ENCODE assay signal across 15 mouse cellular contexts in the genomic region with DNA sequence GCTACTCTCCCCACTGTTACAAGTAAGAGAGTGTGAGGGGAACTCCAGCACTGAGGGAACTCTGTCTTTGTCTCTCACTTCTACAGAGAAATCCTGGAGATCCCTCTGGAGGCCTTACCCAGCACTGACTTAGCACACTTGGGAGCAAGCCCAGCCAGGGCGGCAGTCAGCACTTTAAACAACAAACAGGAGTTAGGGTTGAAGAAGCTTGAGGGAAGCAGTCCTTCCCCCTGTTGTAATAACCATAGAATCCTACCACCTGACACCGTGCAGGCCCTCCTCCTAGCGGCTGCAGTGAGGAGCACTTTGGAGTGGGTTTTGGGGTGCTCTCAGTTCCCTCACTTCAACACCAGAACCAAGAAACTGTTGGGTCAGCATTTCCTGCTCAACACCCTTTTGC.
DNase-seq lines count a peak whose midpoint lies in the region; ATAC-seq and TF ChIP-seq lines count a peak whose summit lies in the region.
"Had no signal": no experiment of that assay in that cellular context is flagged by ENCODE, and none has a peak within 500 bp of the region (broad histone marks: within the 10 kb centered on the region; RNA-seq: fewer than 3 reads in every experiment).

No protein-coding gene starts in this region.

- WGBS in lung, postnatal 0 days = 62% methylated on average over 3 of the region's 3 CpGs
- 84% methylated on average over 3 of the region's 3 CpGs for WGBS in cerebellum, adult 2 months
- WGBS in intestine, embryonic 15.5 days = 78% methylated on average over 3 of the region's 3 CpGs

- TF ChIP-seq POLR2A in cerebellum, adult 2 months (IDR thresholded peaks at IDR 0.05; ENCODE audit: borderline replicate concordance, insufficient read depth, low read length) = no peak

- H3K9me3 ChIP-seq in lung, postnatal 0 days (ENCODE audit: low read length) = no peaks in the 10 kb centered on the region
- H3K9me3 ChIP-seq in intestine, embryonic 15.5 days = no peaks in the 10 kb centered on the region
- H3K9me3 ChIP-seq: heart, embryonic 12.5 days; kidney, embryonic 15.5 days; neural tube, embryonic 12.5 days had no signal

- no peak overlapping the region for H3K4me3 ChIP-seq in lung, postnatal 0 days (ENCODE audit: low read depth, low read length)
- H3K4me3 ChIP-seq in cerebellum, adult 2 months (replicated peaks; ENCODE audit: insufficient read depth, low read depth, low read length) = no peak overlapping the region
- no peak overlapping the region for H3K4me3 ChIP-seq in intestine, embryonic 15.5 days (replicated peaks)
- H3K4me3 ChIP-seq: heart, embryonic 12.5 days; kidney, embryonic 15.5 days; neural tube, embryonic 12.5 days had no signal

- no peak for ATAC-seq in lung, postnatal 0 days
- ATAC-seq in granulocyte monocyte progenitor cell, adult 5-6 weeks (replicated peaks; ENCODE audit: poor library complexity, severe bottlenecking) = 0 out of 2 replicates have a peak, but pooled peaks have one; percentile 9
- ATAC-seq in intestine, embryonic 15.5 days = no peak
- ATAC-seq: forebrain, embryonic 14.5 days had no signal

- DNase-seq in lung, postnatal 0 days (ENCODE audit: low spot score) = no peak
- no peak for DNase-seq in lung, postnatal 25 days (ENCODE audit: low spot score)
- peak; percentile 61 for DNase-seq in NIH3T3 (ENCODE audit: low read depth)
- no peak for DNase-seq in cerebellum, adult 2 months
- DNase-seq in thymus, adult 18-20 months = no peak
- DNase-seq: adrenal gland, adult 2 months; cerebellum, adult 8-10 months; kidney, adult 11 months; midbrain, embryonic 14.5 days had no signal

- no peak for TF ChIP-seq EP300 in lung, postnatal 0 days (IDR thresholded peaks at IDR 0.05)

- H3K4me2 ChIP-seq in lung, postnatal 0 days (replicated peaks; ENCODE audit: low read depth, low read length) = no peak overlapping the region
- no peak overlapping the region for H3K4me2 ChIP-seq in intestine, embryonic 15.5 days (replicated peaks)
- H3K4me2 ChIP-seq: heart, embryonic 12.5 days; kidney, embryonic 15.5 days; neural tube, embryonic 12.5 days had no signal

- H3K27me3 ChIP-seq in lung, postnatal 0 days (replicated peaks; ENCODE audit: insufficient read depth, low read length) = no peaks in the 10 kb centered on the region
- no peaks in the 10 kb centered on the region for H3K27me3 ChIP-seq in cerebellum, adult 2 months (ENCODE audit: control insufficient read depth, insufficient read depth, low read length)
- no peaks in the 10 kb centered on the region for H3K27me3 ChIP-seq in intestine, embryonic 15.5 days (replicated peaks)
- H3K27me3 ChIP-seq: heart, embryonic 12.5 days; kidney, embryonic 15.5 days; neural tube, embryonic 12.5 days had no signal

- no peak overlapping the region for H3K27ac ChIP-seq in lung, postnatal 0 days (ENCODE audit: low read length)
- no peak overlapping the region for H3K27ac ChIP-seq in cerebellum, adult 2 months (ENCODE audit: insufficient read depth, low read length)
- H3K27ac ChIP-seq in intestine, embryonic 15.5 days = no peak overlapping the region
- H3K27ac ChIP-seq: neural tube, embryonic 12.5 days had no signal

- H3K9ac ChIP-seq in lung, postnatal 0 days (replicated peaks; ENCODE audit: low read depth) = no peak overlapping the region
- H3K9ac ChIP-seq in intestine, embryonic 15.5 days = no peak overlapping the region
- H3K9ac ChIP-seq: heart, embryonic 12.5 days; kidney, embryonic 15.5 days; neural tube, embryonic 12.5 days had no signal

- H3K36me3 ChIP-seq in lung, postnatal 0 days (ENCODE audit: insufficient read depth, low read length) = no peaks in the 10 kb centered on the region
- H3K36me3 ChIP-seq in intestine, embryonic 15.5 days = no peaks in the 10 kb centered on the region
- H3K36me3 ChIP-seq: heart, embryonic 12.5 days; kidney, embryonic 15.5 days had no signal

- peak; percentile 11; the same call in 1 of the 2 replicates for TF ChIP-seq CTCF in lung, postnatal 0 days (IDR thresholded peaks at IDR 0.05)
- no peak for TF ChIP-seq CTCF in cerebellum, adult 2 months (IDR thresholded peaks at IDR 0.05; ENCODE audit: borderline replicate concordance, insufficient read depth, low read depth, low read length)

- peaks cover 7% of the 10 kb centered on the region for H3K4me1 ChIP-seq in lung, postnatal 0 days (ENCODE audit: insufficient read depth, low read depth, low read length)
- peaks cover 5% of the 10 kb centered on the region for H3K4me1 ChIP-seq in cerebellum, adult 2 months (ENCODE audit: control insufficient read depth, insufficient read depth, low read length)
- peaks cover 10% of the 10 kb centered on the region; the same call in 1 of the 2 replicates for H3K4me1 ChIP-seq in intestine, embryonic 15.5 days (replicated peaks)
